Mouse (Mus musculus): ENCODE measurements around the gene Tbx2.

The Tbx2 gene

DNA sequence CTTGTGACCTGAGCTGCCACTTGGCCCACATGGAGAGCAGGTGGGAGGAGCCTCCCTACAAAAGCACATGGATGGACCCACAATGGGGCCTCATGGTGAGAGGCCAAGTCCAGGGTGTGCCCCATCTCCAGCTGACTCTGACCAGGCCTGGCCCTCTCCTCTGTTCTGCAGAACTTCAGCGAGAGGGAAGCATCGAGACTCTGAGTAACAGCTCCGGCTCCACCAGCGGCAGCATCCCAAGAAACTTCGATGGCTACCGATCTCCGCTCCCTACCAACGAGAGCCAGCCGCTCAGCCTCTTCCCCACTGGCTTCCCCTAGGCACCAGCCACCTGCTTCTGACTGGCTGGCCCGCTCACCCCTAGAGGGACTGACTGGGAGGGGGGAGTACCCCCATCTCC, 7.3 kb upstream of the Tbx2 start:
- no peak for DNase-seq (ENCODE audit: low read depth, low spot score)

DNA sequence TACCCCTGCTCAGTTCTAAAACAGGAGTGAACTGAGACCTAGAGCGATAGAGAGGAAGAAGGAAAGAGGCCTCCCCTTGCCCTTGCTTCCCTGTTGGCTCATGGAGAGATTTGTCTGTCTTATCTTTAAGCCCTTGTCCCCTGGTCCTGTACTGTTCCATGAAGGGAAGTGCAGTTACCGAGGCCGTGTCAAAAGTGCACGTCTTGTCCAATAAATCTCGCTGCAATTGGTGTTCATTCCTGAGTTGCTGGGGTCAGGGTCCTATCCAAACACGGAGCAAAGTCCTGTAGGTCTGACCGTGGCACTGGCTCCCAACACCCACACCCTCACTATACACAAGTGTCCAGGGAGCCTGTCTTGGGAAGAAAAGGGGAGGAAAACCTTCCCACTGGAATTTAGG, 6.5 kb upstream of the Tbx2 start:
- DNase-seq (ENCODE audit: low read depth, low spot score) = no peak

DNA sequence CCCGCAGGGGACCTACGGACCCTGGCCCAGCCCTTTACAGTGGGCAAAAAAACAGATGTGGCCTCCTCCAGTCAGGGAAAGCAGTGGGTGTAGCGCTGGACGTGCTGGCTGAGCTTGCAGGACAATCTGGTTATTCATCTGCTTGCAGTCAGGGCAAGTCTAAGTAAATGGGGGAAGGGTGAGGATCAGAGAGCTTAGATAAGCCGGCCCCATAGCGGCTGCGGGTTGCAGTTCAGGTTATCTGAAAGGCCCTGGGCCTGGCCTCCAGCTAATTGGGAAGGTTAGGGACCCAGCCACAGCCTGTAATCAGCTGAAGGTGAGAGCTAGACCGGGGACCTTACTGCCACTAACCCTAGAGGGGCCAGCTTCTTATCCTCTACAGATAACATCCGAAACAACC, 5.0 kb upstream of the Tbx2 start:
- DNase-seq (ENCODE audit: low read depth, low spot score) = no peak

DNA sequence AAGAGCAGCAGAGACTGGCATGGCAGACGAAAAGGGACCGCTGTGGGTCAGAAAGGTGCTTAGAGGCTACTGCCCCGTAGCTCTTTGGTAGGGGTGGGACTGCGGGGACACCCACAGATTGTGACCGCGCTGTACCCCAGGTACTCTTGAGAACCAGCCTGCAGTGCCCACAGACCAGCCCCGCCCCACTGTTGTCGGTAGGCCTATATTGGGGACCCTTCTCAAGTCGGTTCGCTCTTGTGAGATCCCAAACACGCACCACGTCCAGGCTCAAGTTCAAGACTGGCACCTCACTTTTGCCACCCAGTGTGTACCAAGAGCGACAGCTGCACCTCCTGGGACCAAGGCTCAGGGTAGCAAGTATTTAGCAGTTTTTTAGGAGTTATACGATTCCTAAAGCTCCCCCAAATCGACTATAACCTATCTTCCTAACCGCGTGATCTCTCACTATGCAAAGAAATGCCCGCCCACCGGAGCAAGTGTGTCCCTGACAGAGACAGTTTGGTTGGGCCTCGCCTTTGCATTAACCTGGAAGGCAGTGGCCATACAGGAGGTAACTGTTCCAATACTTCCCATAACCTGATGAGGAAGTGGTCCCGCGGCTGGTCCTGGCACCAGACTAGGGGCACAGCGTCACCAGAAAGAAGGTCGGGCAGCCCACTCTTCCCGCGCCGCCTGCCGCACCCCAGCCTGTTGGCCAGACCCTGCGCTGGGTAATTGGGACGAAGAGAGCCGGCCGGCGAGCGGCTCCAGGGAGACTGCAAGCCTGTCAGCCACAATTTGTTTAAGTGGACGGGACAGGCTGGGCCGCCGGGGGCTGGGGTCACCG, 3.4 kb upstream of the Tbx2 start:
- DNase-seq (ENCODE audit: low read depth, low spot score) = peak; percentile 41

DNA sequence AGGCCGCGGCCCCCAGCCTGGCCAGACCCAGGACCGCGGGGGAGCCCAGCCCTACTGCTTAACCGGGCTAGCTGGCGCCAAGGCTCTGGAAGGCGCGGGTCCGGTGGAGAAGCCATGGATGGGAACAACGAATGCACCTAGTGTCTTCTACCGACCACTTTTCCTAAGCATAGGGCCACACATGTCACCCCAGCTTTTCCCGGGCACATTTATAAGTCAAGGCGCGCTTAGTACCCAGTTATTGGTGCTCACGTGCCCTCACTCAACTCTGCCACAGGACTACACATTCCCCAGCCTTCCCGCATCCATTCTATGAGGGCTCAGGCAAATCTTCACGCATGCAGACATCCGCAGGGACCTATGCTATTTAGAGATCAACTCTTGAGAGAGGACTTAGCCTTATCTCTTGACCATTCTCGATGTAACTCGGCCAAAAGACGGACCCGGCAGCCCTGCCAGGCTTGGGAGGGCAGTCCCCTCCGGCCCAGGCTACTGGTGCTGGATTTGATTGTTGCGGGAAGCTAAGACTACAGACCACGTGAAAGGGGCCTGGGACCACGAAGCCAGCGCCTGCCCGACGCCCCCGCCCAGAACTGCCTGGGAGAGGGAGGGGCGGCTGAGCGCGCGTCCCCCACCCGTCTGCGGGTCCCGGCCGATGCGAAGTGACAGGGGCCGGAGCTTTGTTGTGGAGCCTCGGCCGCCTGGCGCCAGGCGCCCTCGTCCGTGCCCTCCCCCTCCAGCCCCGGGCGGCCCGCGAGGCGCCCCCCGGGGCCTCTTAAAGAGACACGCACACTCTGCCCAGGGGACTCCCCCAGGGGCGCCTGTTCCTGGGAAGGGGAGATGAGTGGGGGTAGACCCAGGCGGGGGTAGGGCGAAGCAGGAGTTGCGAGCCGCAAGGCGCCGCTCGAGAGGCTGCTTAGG, 2.6 kb upstream of the Tbx2 start:
- peak; percentile 37 for DNase-seq (ENCODE audit: low read depth, low spot score)

DNA sequence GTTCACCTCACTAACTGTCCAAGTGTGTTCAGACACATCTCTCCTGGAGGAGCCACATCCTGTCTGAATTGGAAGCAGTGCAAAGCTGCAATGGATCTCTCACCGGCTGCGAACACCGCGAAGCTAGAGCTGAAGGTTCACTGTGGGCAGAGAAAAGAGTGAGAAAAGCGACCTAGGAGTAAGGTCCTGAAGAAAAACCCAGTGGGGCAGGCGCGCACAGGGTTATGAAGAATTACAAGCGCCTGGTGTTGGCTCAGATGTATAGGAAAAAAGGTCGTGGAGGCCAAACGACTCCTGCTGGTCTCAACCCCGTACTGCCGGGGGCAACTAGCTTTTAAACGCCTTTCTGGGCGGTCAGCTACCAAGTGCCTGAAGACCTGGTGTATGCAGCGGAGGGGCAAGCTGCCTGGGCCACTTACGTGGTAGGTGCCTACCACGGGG, 1.4 kb upstream of the Tbx2 start:
- DNase-seq (ENCODE audit: low read depth, low spot score) = peak; percentile 72

DNA sequence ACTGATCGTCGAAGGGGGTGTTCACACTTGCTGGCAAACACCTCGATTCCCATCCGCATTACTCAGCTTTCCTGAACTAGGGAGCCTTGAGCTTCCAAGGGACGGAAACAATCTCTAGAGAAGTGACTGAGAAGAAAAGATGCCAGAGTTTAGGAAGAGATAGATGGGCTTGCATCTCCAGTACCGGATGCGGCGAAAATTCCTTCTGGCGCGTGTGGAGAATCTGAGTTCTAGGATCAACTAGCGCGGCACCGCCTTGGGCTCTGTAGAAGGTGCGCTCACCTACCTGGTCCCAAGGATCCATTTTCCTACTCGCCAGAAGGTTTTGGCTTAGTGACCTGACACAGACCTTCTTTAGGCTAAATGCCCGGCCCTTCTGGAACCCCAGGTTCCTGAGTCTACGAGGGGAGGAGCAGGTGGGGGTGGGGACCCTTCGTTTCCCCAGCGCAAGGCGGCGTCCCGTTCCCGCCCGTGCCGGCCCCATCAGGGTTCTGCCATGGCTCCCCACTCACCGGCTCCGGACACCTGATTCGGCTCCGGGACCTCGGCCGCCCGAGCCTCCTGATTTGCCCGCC, 608 bp upstream of the Tbx2 start:
- peak; percentile 59 for DNase-seq (ENCODE audit: low read depth, low spot score)

DNA sequence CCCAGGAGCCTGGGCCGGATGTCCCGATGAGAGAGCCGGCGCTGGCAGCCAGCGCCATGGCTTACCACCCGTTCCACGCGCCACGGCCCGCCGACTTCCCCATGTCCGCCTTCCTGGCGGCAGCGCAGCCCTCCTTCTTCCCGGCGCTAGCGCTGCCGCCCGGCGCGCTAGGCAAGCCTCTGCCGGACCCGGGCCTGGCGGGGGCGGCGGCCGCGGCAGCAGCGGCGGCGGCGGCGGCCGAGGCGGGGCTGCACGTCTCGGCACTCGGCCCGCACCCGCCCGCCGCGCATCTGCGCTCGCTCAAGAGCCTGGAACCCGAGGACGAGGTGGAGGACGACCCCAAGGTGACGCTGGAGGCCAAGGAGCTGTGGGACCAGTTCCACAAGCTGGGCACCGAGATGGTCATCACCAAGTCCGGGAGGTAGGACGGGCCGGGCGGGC, 750 bp downstream of the Tbx2 start:
- peak; percentile 51 for DNase-seq (ENCODE audit: low read depth, low spot score)

DNA sequence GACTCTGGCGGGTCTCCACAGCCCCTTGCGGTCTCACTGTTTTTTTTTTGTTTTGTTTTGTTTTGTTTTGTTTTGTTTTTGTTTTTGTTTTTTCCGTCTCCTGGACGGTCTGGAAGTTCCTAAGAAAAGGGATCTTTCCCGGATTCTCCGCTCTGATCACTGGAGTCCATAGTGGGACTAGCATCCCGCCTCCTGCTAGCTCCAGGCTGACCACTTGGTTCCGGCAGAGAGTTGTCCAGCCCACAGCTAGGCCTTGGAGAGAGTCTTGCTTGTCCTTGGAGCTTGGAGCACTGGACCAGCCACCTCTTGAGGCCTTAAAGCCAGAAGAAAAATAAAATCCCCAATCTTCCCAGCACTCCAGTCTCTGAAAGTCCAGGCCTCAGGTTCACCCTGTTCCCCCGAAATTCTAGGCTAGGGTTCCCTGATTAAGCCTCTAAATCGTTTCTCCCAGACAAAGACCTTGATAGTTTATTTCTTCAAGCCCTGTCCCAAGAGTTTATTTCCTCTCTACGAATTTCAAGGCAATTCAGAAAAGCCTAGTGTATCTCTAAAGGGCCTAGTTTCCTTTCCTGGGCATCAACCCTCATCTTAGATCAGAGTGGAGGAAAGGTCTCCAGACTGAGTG, 1.5 kb downstream of the Tbx2 start:
- no peak for DNase-seq (ENCODE audit: low read depth, low spot score)

DNA sequence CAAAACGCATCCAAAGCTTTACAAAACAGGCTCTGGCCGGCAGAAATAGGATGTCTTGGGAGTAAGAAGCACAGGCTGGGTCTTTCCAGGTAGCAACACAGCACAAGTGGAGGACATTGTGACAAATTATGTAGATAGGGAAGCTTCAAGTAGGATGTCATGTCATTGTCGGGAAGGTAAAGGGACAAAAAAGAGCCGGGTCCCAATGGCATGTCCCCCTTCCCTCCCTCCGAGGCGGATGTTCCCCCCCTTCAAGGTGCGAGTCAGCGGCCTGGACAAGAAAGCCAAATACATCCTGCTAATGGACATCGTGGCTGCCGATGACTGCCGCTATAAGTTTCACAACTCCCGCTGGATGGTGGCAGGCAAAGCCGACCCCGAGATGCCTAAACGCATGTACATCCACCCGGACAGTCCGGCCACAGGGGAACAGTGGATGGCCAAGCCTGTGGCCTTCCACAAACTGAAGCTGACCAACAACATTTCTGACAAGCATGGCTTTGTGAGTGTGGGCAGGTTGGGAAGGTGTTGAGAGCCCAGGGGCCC, 2.1 kb downstream of the Tbx2 start:
- DNase-seq (ENCODE audit: low read depth, low spot score) = no peak

DNA sequence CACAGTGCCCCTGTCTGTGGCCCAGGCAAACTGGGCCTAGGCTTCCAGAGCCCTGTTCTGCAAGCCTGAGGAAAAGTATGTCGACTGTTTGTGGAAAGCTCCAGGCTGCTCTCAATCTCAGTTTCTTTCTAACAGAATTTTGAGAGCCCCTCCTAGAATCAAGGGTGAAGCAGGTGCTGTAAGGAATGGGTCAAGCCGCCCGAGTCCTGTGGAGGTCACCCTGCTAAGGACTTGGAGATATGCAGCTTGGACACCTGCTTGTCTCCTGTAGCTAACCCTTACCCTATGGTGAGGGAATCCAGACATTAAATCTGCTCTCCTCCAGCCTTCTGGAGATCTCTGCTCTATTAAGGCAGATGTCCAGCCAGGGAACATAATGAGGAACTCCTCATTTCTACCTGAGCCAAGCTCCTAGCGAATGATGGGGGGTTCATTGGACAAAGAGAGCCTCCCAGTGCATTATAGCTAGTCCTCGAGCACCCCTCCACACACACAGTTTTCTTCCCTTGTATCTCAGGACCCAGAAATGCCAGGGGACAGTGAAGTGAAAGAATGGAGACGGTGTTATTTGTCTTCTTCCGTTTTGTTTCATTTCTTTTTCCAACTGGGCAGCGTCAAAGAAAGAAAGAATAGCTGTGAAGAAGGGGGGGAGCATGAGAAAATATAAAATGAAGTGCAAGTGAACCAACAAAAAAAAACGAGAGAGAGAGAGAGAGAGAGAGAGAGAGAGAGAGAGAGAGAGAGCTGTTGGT, 2.8 kb downstream of the Tbx2 start:
- no peak for DNase-seq (ENCODE audit: low read depth, low spot score)

DNA sequence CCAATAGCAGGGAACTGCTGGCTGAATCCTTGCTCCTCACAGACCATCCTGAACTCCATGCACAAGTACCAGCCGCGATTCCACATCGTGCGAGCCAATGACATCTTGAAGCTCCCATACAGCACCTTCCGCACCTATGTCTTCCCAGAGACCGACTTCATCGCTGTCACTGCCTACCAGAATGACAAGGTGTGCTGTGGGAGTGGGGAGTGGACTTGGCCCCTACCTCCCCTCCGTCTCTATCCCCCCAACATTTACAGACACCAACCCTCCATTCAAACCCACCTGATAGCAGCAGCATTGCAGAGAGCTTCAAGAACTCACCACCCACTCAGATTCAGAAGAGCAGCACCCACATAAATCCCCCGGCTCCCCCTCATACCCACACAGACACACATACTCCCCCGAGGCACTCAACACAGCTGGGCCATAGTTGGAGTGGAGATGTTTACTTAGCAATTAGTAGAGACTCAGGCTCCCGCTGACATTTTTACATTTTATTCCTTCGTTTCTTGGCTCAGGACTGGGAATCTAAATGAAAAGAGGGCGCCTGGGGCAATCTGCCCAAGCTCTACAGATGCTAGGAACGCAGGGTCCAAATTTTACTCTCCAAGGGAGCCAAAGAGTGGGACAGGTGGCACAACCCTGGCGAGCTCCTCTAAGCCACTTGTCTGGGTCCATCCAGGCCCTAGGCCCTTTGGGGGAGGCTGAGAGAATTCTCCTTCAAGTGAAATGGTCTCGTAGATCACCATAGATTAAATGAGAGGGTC, 3.6 kb downstream of the Tbx2 start:
- no peak for DNase-seq (ENCODE audit: low read depth, low spot score)

DNA sequence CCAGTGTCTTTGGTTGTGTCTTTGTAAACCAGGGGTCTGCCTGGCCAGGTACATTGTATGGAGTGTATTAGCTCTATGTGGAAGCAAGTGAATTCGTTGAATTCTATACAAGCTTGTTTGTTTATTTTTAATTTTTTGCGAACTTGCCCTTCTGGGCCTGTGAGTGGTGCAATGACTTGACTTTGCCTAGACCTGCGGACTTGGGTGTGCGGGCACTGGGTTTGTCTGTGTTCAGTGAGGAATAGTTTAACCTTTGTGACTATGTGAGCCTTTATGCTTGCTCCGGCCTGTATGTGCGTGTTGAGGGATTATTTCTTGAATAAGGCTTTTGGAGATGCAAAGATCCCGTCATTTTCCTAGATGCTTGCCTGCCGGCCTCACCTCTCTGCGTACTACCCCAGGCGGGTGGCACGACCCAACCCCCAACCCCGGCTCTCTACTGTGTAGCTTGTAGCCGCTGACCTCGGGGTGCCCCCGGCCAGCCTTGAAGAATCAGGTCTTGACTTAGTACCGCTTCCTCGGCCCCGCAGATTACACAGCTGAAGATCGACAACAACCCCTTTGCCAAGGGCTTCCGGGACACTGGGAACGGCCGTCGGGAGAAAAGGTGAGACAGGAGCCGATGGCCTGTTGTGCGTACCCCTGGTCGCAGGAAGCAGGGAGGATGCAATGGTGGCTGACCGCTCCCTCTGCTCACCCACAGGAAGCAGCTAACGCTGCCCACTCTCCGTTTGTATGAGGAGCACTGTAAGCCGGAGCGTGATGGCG, 4.4 kb downstream of the Tbx2 start:
- peak; percentile 42 for DNase-seq (ENCODE audit: low read depth, low spot score)

DNA sequence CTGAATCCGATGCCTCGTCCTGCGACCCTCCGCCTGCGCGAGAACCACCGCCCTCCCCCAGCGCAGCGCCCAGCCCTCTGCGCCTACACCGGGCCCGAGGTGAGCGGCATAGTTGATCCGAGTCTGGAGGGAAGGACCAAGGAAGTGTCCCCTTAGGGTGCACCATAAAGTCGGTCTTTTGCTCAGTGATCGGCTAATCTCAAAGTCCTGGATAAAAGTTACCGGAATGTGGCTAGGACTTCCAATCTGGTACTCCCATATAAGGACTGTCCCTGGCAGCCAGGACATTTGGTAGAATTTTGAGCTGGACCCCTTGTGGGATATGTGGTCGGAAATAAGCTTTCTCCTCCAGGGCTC, 4.9 kb downstream of the Tbx2 start:
- DNase-seq (ENCODE audit: low read depth, low spot score) = peak; percentile 41

DNA sequence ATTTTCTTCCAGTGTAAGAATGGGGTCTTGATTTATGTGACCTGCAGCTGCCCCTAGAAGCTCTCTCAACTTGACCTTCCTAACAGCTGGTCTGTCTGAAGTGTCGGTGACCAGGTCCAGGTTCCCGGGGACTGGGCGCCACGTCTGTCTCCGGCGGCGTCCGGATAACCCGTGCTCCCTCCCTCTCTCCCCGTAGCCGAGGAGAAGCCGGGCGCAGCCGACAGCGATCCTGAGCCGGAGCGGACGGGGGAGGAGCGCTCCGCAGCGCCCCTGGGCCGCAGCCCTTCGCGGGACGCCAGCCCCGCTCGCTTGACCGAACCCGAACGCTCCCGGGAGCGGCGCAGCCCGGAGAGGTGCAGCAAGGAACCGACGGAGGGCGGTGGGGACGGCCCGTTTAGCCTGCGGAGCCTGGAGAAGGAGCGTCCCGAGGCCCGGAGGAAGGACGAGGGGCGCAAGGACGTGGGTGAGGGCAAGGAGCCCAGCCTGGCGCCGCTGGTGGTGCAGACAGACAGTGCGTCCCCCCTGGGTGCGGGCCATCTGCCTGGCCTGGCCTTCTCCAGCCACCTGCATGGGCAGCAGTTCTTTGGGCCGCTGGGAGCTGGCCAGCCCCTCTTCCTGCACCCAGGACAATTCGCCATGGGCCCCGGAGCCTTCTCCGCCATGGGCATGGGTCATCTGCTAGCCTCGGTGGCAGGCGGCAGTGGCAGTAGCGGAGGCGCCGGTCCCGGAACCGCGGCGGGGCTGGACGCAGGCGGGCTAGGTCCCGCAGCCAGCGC, 5.5 kb downstream of the Tbx2 start:
- DNase-seq (ENCODE audit: low read depth, low spot score) = peak; percentile 51

DNA sequence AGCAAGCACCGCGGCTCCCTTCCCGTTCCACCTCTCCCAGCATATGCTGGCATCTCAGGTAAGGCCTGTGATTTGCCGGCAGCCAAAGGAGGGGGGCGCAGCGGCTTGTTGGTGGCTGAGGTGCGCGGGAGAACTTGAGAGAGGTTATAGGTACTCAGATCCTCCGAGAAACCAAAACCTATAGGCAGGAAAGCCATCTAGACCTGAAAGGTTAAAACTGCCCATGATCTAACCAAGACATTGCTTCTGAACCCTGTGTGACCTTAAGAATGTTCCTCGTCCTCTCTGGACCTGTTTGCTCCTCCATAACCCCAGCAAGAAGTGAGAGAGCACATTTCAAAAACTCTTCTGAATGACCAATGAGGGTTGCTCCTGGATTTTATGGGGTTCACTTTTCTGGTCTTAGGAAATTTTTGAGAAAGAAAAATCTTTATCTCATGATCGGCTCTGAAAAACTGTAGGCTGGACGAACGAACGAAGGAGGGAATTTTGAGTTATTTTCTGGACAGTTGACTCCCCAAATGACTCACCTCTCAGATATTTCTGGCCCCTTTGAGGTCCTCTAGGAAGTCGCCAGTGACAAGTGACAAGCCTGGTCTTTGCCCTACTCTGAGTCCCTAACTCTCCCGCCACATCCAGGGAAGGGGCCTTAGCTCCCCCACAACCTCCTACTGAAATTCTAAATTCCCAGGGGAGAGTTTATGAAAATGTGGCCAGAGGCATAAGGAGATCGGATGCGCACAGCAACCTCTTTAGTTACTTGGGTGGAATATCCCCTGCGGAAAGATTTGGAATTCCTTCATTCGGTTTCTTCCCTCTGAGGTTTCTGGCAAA, 6.3 kb downstream of the Tbx2 start:
- peak; percentile 56 for DNase-seq (ENCODE audit: low read depth, low spot score)

DNA sequence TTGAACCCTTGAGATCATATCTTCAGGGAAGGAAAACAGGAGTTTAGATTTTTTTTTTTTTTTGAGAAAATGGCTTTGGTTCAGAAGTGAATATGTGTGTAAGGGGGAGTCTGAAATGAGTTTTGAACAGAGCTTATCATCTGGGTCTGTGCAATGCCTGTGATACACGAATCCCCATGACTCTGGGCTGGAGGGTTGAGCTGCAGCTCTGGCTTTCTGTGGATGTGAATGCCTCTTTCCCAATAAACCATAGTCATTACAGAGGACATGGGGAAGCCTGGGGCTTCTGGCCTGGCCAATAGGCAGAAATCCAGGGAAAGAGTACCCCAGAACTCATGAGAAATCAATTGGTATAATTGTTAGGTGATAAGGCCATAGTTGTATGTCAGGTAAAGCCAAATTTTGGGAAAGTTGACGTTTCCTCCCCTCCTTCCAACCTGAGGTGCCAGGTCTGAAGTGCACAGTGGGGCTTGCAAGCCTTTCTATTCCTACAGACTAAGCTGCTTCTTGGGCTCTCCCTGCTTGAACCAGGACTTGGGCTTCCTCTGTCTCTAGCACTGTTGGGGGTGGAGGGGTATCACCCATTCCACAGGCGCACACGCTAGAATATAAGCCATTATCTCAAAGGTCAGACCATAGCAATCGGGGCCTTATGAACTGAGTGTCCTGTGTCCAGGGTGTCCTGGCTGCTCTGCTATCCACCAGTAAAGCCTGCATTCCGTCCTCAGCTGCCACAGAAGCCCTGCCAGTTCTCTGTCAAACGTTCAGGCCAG, 7.1 kb downstream of the Tbx2 start:
- DNase-seq (ENCODE audit: low read depth, low spot score) = no peak

Measured in ZHBTc4 (cell line).